Mouse (Mus musculus): ENCODE data around the gene Sorcs3.

The Sorcs3 gene

GRCm38 (mm10) chr19:48727601-48728000, 521.8 kb downstream of the Sorcs3 start:
- DNase-seq, result no peak

GRCm38 (mm10) chr19:48731731-48732130, 525.9 kb downstream of the Sorcs3 start:
- DNase-seq, result no peak

GRCm38 (mm10) chr19:48734370-48734769, 528.5 kb downstream of the Sorcs3 start:
- no peak for DNase-seq

GRCm38 (mm10) chr19:48737554-48737953, 531.7 kb downstream of the Sorcs3 start:
- DNase-seq, result no peak

- no peak for DNase-seq
Measured at GRCm38 (mm10) chr19:48755156-48755555, 549.3 kb downstream of the Sorcs3 start.

GRCm38 (mm10) chr19:48756831-48757230, 551.0 kb downstream of the Sorcs3 start:
- no peak for DNase-seq

GRCm38 (mm10) chr19:48766524-48766923, 560.7 kb downstream of the Sorcs3 start:
- no peak for DNase-seq

- DNase-seq, result no peak
Measured at GRCm38 (mm10) chr19:48771565-48771964, 565.7 kb downstream of the Sorcs3 start.

- no peak for DNase-seq
Measured at GRCm38 (mm10) chr19:48779095-48779765, 573.4 kb downstream of the Sorcs3 start.

GRCm38 (mm10) chr19:48780813-48781212, 575.0 kb downstream of the Sorcs3 start:
- DNase-seq, result no peak

GRCm38 (mm10) chr19:48782024-48782721, 576.3 kb downstream of the Sorcs3 start:
- no peak for DNase-seq

GRCm38 (mm10) chr19:48787269-48787668, 581.4 kb downstream of the Sorcs3 start:
- no peak for DNase-seq

GRCm38 (mm10) chr19:48804546-48804945, 598.7 kb downstream of the Sorcs3 start:
- no peak for DNase-seq

GRCm38 (mm10) chr19:48811541-48811940, 605.7 kb downstream of the Sorcs3 start:
- no peak for DNase-seq

GRCm38 (mm10) chr19:48813823-48814222, 608.0 kb downstream of the Sorcs3 start:
- DNase-seq, result no peak

- DNase-seq, result no peak
Measured at GRCm38 (mm10) chr19:48815064-48815463, 609.2 kb downstream of the Sorcs3 start.

GRCm38 (mm10) chr19:48820493-48821282, 614.9 kb downstream of the Sorcs3 start:
- no peak for DNase-seq

- no peak for DNase-seq
Measured at GRCm38 (mm10) chr19:48821283-48821715, 615.5 kb downstream of the Sorcs3 start.

GRCm38 (mm10) chr19:48834342-48834741, 628.5 kb downstream of the Sorcs3 start:
- DNase-seq, result no peak

GRCm38 (mm10) chr19:48839418-48839817, 633.6 kb downstream of the Sorcs3 start:
- no peak for DNase-seq

GRCm38 (mm10) chr19:48847700-48848099, 641.9 kb downstream of the Sorcs3 start:
- no peak for DNase-seq

- DNase-seq, result no peak
Measured at GRCm38 (mm10) chr19:48850466-48850865, 644.6 kb downstream of the Sorcs3 start.

All from lung, postnatal 36 days (tissue).